Mouse (Mus musculus): Measurements from ENCODE around the gene Zfand2a. TPM values are rescaled to one million over a fixed set of nuclear protein-coding genes. Genes with fewer than 3 reads are reported as not detected.

Zfand2a gene
- polyA plus RNA-seq (2012; ENCODE audit: low replicate concordance) = 2.1 and 3.2 TPM in 2 replicates

GRCm38 (mm10) chr5:139484185-139484814, at the start of gene Zfand2a:
Gene Zfand2a, minus strand, starts transcription at chr5:139484549.

DNA sequence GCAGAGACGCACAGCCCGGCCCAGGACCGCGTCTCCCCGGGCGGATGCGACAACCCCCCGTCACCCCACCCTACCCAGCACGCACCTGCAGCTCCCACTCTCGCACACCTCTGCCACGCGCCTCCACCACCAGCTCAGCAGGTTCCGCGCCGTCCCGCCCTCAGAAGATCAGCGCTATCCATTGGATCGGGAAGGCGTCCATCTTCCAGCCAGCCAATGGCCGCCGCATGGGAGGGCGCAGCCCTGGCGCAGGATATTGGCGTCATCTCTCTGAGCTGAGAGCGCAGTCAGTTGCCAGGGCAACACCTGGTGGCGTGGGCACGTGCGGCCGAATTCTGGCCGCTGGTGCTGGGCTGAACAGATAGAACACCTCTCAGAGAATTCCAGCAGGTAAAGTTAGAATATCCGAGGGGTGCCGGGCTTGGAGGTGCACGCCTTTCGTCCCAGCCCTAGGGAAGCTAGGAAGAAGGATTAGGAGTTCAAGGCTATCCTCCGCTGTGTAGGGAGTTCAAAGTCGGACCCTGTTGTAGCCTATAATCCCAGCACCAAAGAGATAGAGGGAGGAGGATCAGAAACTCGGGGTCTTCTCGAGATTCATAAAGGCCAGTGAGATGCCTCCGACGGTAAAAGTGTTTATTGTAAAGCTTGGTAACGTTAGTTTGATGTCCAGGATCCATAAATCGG, 23.8 kb downstream of the Zfand2a start, which contains the start of gene 3110082I17Rik:
Gene 3110082I17Rik, minus strand, starts transcription at position 144 of the 684 bp plus-strand sequence.

GRCm38 (mm10) chr5:139423026-139423865, 61.1 kb downstream of the Zfand2a start, which contains the start of gene Gper1:
Gene Gper1, plus strand, starts transcription at chr5:139423151.

Other genes starting within 250 kb of the Zfand2a start
- gene Get4, start 232.2 kb downstream of the Zfand2a start, polyA plus RNA-seq (2012; ENCODE audit: low replicate concordance) = 85.5 and 92.0 TPM in 2 replicates
- 6.4 and 6.7 TPM in 2 replicates for gene Adap1, start 158.9 kb downstream of the Zfand2a start, polyA plus RNA-seq (2012; ENCODE audit: low replicate concordance)
- gene Cox19, start 133.1 kb downstream of the Zfand2a start, polyA plus RNA-seq (2012; ENCODE audit: low replicate concordance) = 31.5 and 69.9 TPM in 2 replicates
- not detected in 2 replicates for gene Cyp2w1, start 131.9 kb downstream of the Zfand2a start, polyA plus RNA-seq (2012; ENCODE audit: low replicate concordance)
- 37.7 and 55.6 TPM in 2 replicates for gene Gpr146, start 106.9 kb downstream of the Zfand2a start, polyA plus RNA-seq (2012; ENCODE audit: low replicate concordance)
- gene C130050O18Rik, start 79.3 kb downstream of the Zfand2a start, polyA plus RNA-seq (2012; ENCODE audit: low replicate concordance) = 0.09 and 0.23 TPM in 2 replicates
- gene Gper1, start 61.4 kb downstream of the Zfand2a start, polyA plus RNA-seq (2012; ENCODE audit: low replicate concordance) = 0.17 TPM in 1 of 2 replicates, not detected in the other
- gene 3110082I17Rik, start 24.0 kb downstream of the Zfand2a start, polyA plus RNA-seq (2012; ENCODE audit: low replicate concordance) = 27.4 and 43.2 TPM in 2 replicates
- gene Uncx, start 58.9 kb upstream of the Zfand2a start, polyA plus RNA-seq (2012; ENCODE audit: low replicate concordance) = not detected in 2 replicates

All from leukemia stem cell, adult 10-12 weeks (primary cell).